Comparison of ENCODE assay signal across 9 mouse cellular contexts in the genomic region with DNA sequence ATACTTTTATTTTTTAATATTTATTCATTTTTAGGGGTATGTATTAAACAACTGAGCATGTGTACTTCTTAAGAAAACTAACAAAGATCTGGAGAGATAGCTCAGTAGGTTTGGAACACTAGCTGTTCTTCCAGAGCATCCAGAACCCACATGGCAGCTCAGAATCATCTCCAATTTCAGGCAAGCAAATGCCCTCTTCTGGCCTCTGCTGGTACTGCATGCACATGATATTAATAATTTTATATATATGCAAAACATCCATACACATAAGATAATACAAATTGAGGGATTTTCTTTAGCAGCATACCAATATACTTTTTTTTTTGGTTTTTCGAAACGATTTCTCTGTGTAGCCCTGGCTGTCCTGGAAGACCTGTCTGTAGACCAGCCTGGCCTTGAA. TPM values are rescaled to one million over a fixed set of nuclear protein-coding genes. Genes with fewer than 3 reads are reported as not detected.
A peak's percentile ranks its signal among the peaks of the same experiment; 100 is the strongest.
DNase-seq lines count a peak whose midpoint lies in the region; ATAC-seq and TF ChIP-seq lines count a peak whose summit lies in the region.
"Had no signal": no experiment of that assay in that cellular context is flagged by ENCODE, and none has a peak within 500 bp of the region (broad histone marks: within the 10 kb centered on the region; RNA-seq: fewer than 3 reads in every experiment).

No protein-coding gene starts in this region.

- 84% methylated on average over 2 of the region's 2 CpGs for WGBS in thymus, adult 2 months

- peak; percentile 31; the same call in 1 of the 2 replicates for ATAC-seq in megakaryocyte, adult 5-6 weeks (ENCODE audit: poor library complexity, severe bottlenecking)
- no peak for ATAC-seq in megakaryocyte-erythroid progenitor cell, adult 5-6 weeks (replicated peaks; ENCODE audit: low FRiP score, low TSS enrichment, poor library complexity, severe bottlenecking)

- H3K4me1 ChIP-seq in thymus, adult 2 months (replicated peaks; ENCODE audit: control insufficient read depth, insufficient read depth, low read length) = 0 out of 2 replicates have a peak, but pooled peaks cover 3% of the 10 kb centered on the region

- no peaks in the 10 kb centered on the region; the same call in 1 of the 2 replicates for H3K27me3 ChIP-seq in thymus, adult 2 months (ENCODE audit: control insufficient read depth, insufficient read depth, low read length)
- H3K27me3 ChIP-seq: limb, embryonic 13.5 days had no signal

- H3K36me3 ChIP-seq in thymus, adult 2 months (ENCODE audit: control insufficient read depth, insufficient read depth, low read length) = no peaks in the 10 kb centered on the region

- DNase-seq in gastrocnemius, postnatal 10 days = peak; percentile 32
- no peak for DNase-seq in gastrocnemius, postnatal 25 days
- DNase-seq in thymus, adult 2 months = peak; percentile 51
- no peak for DNase-seq in thymus, adult 18-20 months
- peak; percentile 50 for DNase-seq in c-Kit-positive CD71-positive TER-119-positive erythroid progenitor cells, embryonic 14.5 days (ENCODE audit: low spot score)
- DNase-seq in kidney, postnatal 4 days = peak; percentile 70 to 71

- TF ChIP-seq CTCF in thymus, adult 2 months (IDR thresholded peaks at IDR 0.05; ENCODE audit: borderline replicate concordance, control insufficient read depth, extremely low read depth, insufficient read depth, low read length, poor library complexity) = no peak

- H3K4me3 ChIP-seq in thymus, adult 2 months (ENCODE audit: control insufficient read depth, insufficient read depth, low read length) = no peak overlapping the region
- H3K4me3 ChIP-seq: limb, embryonic 13.5 days had no signal

- TF ChIP-seq POLR2A in thymus, adult 2 months (IDR thresholded peaks at IDR 0.05; ENCODE audit: control insufficient read depth, extremely low read depth, insufficient read depth, low read length, poor library complexity) = no peak

- no peak overlapping the region for H3K27ac ChIP-seq in thymus, adult 2 months (ENCODE audit: control insufficient read depth, insufficient read depth, low read length)
- H3K27ac ChIP-seq: limb, embryonic 13.5 days had no signal

RNA-seq across cellular contexts. Expression of a gene that starts 1.9 kb away (rescaled TPM):
- total RNA-seq in gastrocnemius, postnatal 10 days (2021) = 1 to 10 TPM; 7.6 to 8.1 TPM
- total RNA-seq in gastrocnemius, postnatal 25 days (2021) = 1 to 10 TPM; 5.9 to 8.0 TPM
- 6.3 TPM in 2 replicates for polyA plus RNA-seq in thymus, adult 2 months (2012; rRNA removed)
- total RNA-seq in megakaryocyte, adult 5-6 weeks (2015) = 12.3 and 12.7 TPM in 2 replicates
- total RNA-seq in megakaryocyte, adult 5-6 weeks (2017) = 13.5 and 13.8 TPM in 2 replicates
- total RNA-seq in megakaryocyte-erythroid progenitor cell, adult 5-6 weeks (2014; fragmentation: Nextera tagmentation) = 6.4 and 10.9 TPM in 2 replicates
- total RNA-seq in megakaryocyte-erythroid progenitor cell, adult 5-6 weeks (2017) = 15.2 and 21.4 TPM in 2 replicates

RNA-seq across cellular contexts. Expression of a gene that starts 20.8 kb away (rescaled TPM):
- not detected for total RNA-seq in gastrocnemius, postnatal 10 days (2021)
- not detected for total RNA-seq in gastrocnemius, postnatal 25 days (2021)
- 0.15 and 0.27 TPM in 2 replicates for polyA plus RNA-seq in thymus, adult 2 months (2012; rRNA removed)
- total RNA-seq in megakaryocyte, adult 5-6 weeks (2015) = not detected in 2 replicates
- total RNA-seq in megakaryocyte, adult 5-6 weeks (2017) = not detected in 2 replicates
- total RNA-seq in megakaryocyte-erythroid progenitor cell, adult 5-6 weeks (2014; fragmentation: Nextera tagmentation) = not detected in 2 replicates
- total RNA-seq in megakaryocyte-erythroid progenitor cell, adult 5-6 weeks (2017) = 0.19 TPM in 1 of 2 replicates, not detected in the other
- polyA plus RNA-seq: limb, embryonic 13.5 days had no signal

RNA-seq across cellular contexts. Expression of a gene that starts 43.3 kb away (rescaled TPM):
- total RNA-seq in gastrocnemius, postnatal 10 days (2021) = 1 to 10 TPM; 6.2 to 9.5 TPM
- total RNA-seq in gastrocnemius, postnatal 25 days (2021) = 1 to 10 TPM; 4.1 to 4.7 TPM
- polyA plus RNA-seq in thymus, adult 2 months (2012; rRNA removed) = 23.6 and 24.2 TPM in 2 replicates
- 31.5 and 35.0 TPM in 2 replicates for total RNA-seq in megakaryocyte, adult 5-6 weeks (2015)
- total RNA-seq in megakaryocyte, adult 5-6 weeks (2017) = 32.1 and 50.3 TPM in 2 replicates
- 51.2 and 71.0 TPM in 2 replicates for total RNA-seq in megakaryocyte-erythroid progenitor cell, adult 5-6 weeks (2014; fragmentation: Nextera tagmentation)
- 48.8 and 59.4 TPM in 2 replicates for total RNA-seq in megakaryocyte-erythroid progenitor cell, adult 5-6 weeks (2017)

RNA-seq across cellular contexts. Expression of a gene that starts 43.5 kb away (rescaled TPM):
- 10 to 100 TPM; 22.6 to 25.0 TPM for total RNA-seq in gastrocnemius, postnatal 10 days (2021)
- 10 to 100 TPM; 13.0 to 16.5 TPM for total RNA-seq in gastrocnemius, postnatal 25 days (2021)
- 8.9 and 9.4 TPM in 2 replicates for polyA plus RNA-seq in thymus, adult 2 months (2012; rRNA removed)
- 26.3 and 27.7 TPM in 2 replicates for total RNA-seq in megakaryocyte, adult 5-6 weeks (2015)
- 30.0 and 31.5 TPM in 2 replicates for total RNA-seq in megakaryocyte, adult 5-6 weeks (2017)
- total RNA-seq in megakaryocyte-erythroid progenitor cell, adult 5-6 weeks (2014; fragmentation: Nextera tagmentation) = 31.0 and 36.3 TPM in 2 replicates
- total RNA-seq in megakaryocyte-erythroid progenitor cell, adult 5-6 weeks (2017) = 37.5 and 46.9 TPM in 2 replicates

RNA-seq across cellular contexts. Expression of a gene that starts 45.3 kb away (rescaled TPM):
- total RNA-seq in gastrocnemius, postnatal 10 days (2021) = not detected
- total RNA-seq in gastrocnemius, postnatal 25 days (2021) = not detected
- 4.0 and 6.6 TPM in 2 replicates for polyA plus RNA-seq in thymus, adult 2 months (2012; rRNA removed)
- not detected in 2 replicates for total RNA-seq in megakaryocyte, adult 5-6 weeks (2015)
- total RNA-seq in megakaryocyte, adult 5-6 weeks (2017) = not detected in 2 replicates
- not detected in 2 replicates for total RNA-seq in megakaryocyte-erythroid progenitor cell, adult 5-6 weeks (2014; fragmentation: Nextera tagmentation)
- not detected in 2 replicates for total RNA-seq in megakaryocyte-erythroid progenitor cell, adult 5-6 weeks (2017)
- polyA plus RNA-seq: limb, embryonic 13.5 days had no signal

Comparison
In these comparisons a context has a peak if more than half of its experiments do, and no peak if none do; other contexts are left out.
1. DNase-seq: peak in gastrocnemius, postnatal 10 days (single experiment), thymus, adult 2 months (single experiment), c-Kit-positive CD71-positive TER-119-positive erythroid progenitor cells, embryonic 14.5 days (single experiment) and kidney, postnatal 4 days (2 of 2); none in gastrocnemius, postnatal 25 days (single experiment) and thymus, adult 18-20 months (0 of 2).